9 mouse cellular contexts compared by ENCODE assay signal in genomic region chr5:140610273-140611011, GRCm38 (mm10). TPM values are rescaled to one million over a fixed set of nuclear protein-coding genes. Genes with fewer than 3 reads are reported as not detected.
DNase-seq lines count a peak whose midpoint lies in the region; ATAC-seq lines count a peak whose summit lies in the region.
"Had no signal": no experiment of that assay in that cellular context is flagged by ENCODE, and none has a peak within 500 bp of the region (broad histone marks: within the 10 kb centered on the region; RNA-seq: fewer than 3 reads in every experiment).

No protein-coding gene starts in this region.

- H3K27me3 ChIP-seq in embryonic facial prominence, embryonic 11.5 days (ENCODE audit: control insufficient read depth, insufficient read depth, low read length): peaks cover 62% of the 10 kb centered on the region
- H3K27me3 ChIP-seq in hindbrain, embryonic 15.5 days: peaks cover 9% of the 10 kb centered on the region; the same call in 1 of the 2 replicates
- peaks cover 68% of the 10 kb centered on the region for H3K27me3 ChIP-seq in liver, embryonic 15.5 days
- no peaks in the 10 kb centered on the region; the same call in 1 of the 2 replicates for H3K27me3 ChIP-seq in neural tube, embryonic 12.5 days (replicated peaks)

- H3K4me3 ChIP-seq in embryonic facial prominence, embryonic 11.5 days (ENCODE audit: low read depth, low read length): peak overlapping the region; percentile 57
- H3K4me3 ChIP-seq in hindbrain, embryonic 15.5 days: peak overlapping the region; percentile 55
- H3K4me3 ChIP-seq in liver, embryonic 15.5 days (replicated peaks): peak overlapping the region; percentile 75
- peak overlapping the region; percentile 65 for H3K4me3 ChIP-seq in neural tube, embryonic 12.5 days

- peaks cover 25% of the 10 kb centered on the region for H3K4me1 ChIP-seq in embryonic facial prominence, embryonic 11.5 days (ENCODE audit: control insufficient read depth, insufficient read depth, low read length)
- peaks cover 64% of the 10 kb centered on the region for H3K4me1 ChIP-seq in hindbrain, embryonic 15.5 days (replicated peaks)
- H3K4me1 ChIP-seq in liver, embryonic 15.5 days (replicated peaks): peaks cover 98% of the 10 kb centered on the region
- H3K4me1 ChIP-seq in neural tube, embryonic 12.5 days: peaks cover 82% of the 10 kb centered on the region

- H3K9me3 ChIP-seq in embryonic facial prominence, embryonic 11.5 days (replicated peaks; ENCODE audit: control insufficient read depth, low read length): no peaks in the 10 kb centered on the region
- no peaks in the 10 kb centered on the region for H3K9me3 ChIP-seq in hindbrain, embryonic 15.5 days
- no peaks in the 10 kb centered on the region for H3K9me3 ChIP-seq in liver, embryonic 15.5 days (replicated peaks)
- no peaks in the 10 kb centered on the region for H3K9me3 ChIP-seq in neural tube, embryonic 12.5 days

- H3K36me3 ChIP-seq in embryonic facial prominence, embryonic 11.5 days (replicated peaks; ENCODE audit: control insufficient read depth, insufficient read depth, low read depth, low read length): no peaks in the 10 kb centered on the region
- no peaks in the 10 kb centered on the region for H3K36me3 ChIP-seq in hindbrain, embryonic 15.5 days
- H3K36me3 ChIP-seq in liver, embryonic 15.5 days (replicated peaks): peaks cover 37% of the 10 kb centered on the region
- peaks cover 32% of the 10 kb centered on the region for H3K36me3 ChIP-seq in neural tube, embryonic 12.5 days

- peak overlapping the region; percentile 60 for H3K9ac ChIP-seq in embryonic facial prominence, embryonic 11.5 days (replicated peaks; ENCODE audit: low read length)
- peak overlapping the region; percentile 44 for H3K9ac ChIP-seq in hindbrain, embryonic 15.5 days
- peak overlapping the region; percentile 80 for H3K9ac ChIP-seq in liver, embryonic 15.5 days
- H3K9ac ChIP-seq in neural tube, embryonic 12.5 days: peak overlapping the region; percentile 87

- H3K27ac ChIP-seq in embryonic facial prominence, embryonic 11.5 days (replicated peaks; ENCODE audit: low read depth, low read length): peak overlapping the region; percentile 72
- H3K27ac ChIP-seq in hindbrain, embryonic 15.5 days (replicated peaks): peak overlapping the region; percentile 85
- peak overlapping the region; percentile 80 for H3K27ac ChIP-seq in liver, embryonic 15.5 days (replicated peaks)
- H3K27ac ChIP-seq in neural tube, embryonic 12.5 days: peak overlapping the region; percentile 95

- ATAC-seq in embryonic facial prominence, embryonic 11.5 days (replicated peaks; ENCODE audit: insufficient number of reproducible peaks, low FRiP score, low TSS enrichment, low read depth): 0 out of 2 replicates have a peak, but pooled peaks have one; percentile 6
- no peak for ATAC-seq in hindbrain, embryonic 15.5 days (ENCODE audit: low FRiP score, low read depth)
- no peak for ATAC-seq in liver, embryonic 15.5 days (ENCODE audit: insufficient read depth)
- ATAC-seq in neural tube, embryonic 12.5 days (ENCODE audit: low FRiP score, low read depth): peak; percentile 22

- H3K4me2 ChIP-seq in embryonic facial prominence, embryonic 11.5 days (ENCODE audit: low read depth, low read length): peak overlapping the region; percentile 58
- H3K4me2 ChIP-seq in hindbrain, embryonic 15.5 days: peak overlapping the region; percentile 95
- H3K4me2 ChIP-seq in liver, embryonic 15.5 days: peak overlapping the region; percentile 97
- peak overlapping the region; percentile 80 for H3K4me2 ChIP-seq in neural tube, embryonic 12.5 days (replicated peaks)

- DNase-seq in adrenal gland, adult 2 months: peak; percentile 56
- no peak for DNase-seq in adrenal gland, adult 8-10 months
- DNase-seq in 3T3-L1 (ENCODE audit: low read depth, low spot score): peak; percentile 77
- DNase-seq in embryonic facial prominence, embryonic 11.5 days (ENCODE audit: low spot score): peak; percentile 56
- no peak for DNase-seq in c-Kit-positive CD71-positive TER-119-positive erythroid progenitor cells, embryonic 14.5 days (ENCODE audit: low spot score)

- 1% methylated on average over 30 of the region's 30 CpGs for WGBS in embryonic facial prominence, embryonic 11.5 days
- 5% methylated on average over 27 of the region's 30 CpGs for WGBS in hindbrain, embryonic 15.5 days
- 10% methylated on average over 30 of the region's 30 CpGs for WGBS in liver, embryonic 15.5 days (ENCODE audit: insufficient replicate concordance)
- WGBS in neural tube, embryonic 12.5 days: under 1% methylated on average over 30 of the region's 30 CpGs

RNA-seq across cellular contexts. Expression of gene Lfng, which starts 3.3 kb away (rescaled TPM):
- total RNA-seq in adrenal gland, adult 2 months (2021): 10 to 100 TPM in 1 of 2 experiments, 1 to 10 TPM in 1; 9.5 to 14.5 TPM
- 59.0 and 60.2 TPM in 2 replicates for polyA plus RNA-seq in adrenal gland, adult 2 months (2012; rRNA removed)
- 10 to 100 TPM; 11.6 to 18.9 (median 17.2) TPM for total RNA-seq in adrenal gland, adult 8-10 months (2022)
- polyA plus RNA-seq in embryonic facial prominence, embryonic 11.5 days (2014; fragmentation: Nextera tagmentation; extraction: Ambion mirVana): 13.3 and 13.7 TPM in 2 replicates
- 28.4 and 28.8 TPM in 2 replicates for polyA plus RNA-seq in hindbrain, embryonic 15.5 days (2015; fragmentation: Nextera tagmentation; extraction: Ambion mirVana)
- polyA plus RNA-seq in liver, embryonic 15.5 days (2015; fragmentation: Nextera tagmentation; extraction: Ambion mirVana): 11.0 and 12.9 TPM in 2 replicates
- 30.5 and 34.5 TPM in 2 replicates for polyA plus RNA-seq in neural tube, embryonic 12.5 days (2016; fragmentation: Nextera tagmentation; extraction: Ambion mirVana)

RNA-seq across cellular contexts. Expression of gene Ttyh3, which starts 38.4 kb away (rescaled TPM):
- 10 to 100 TPM; 48.6 to 95.9 TPM for total RNA-seq in adrenal gland, adult 2 months (2021)
- 185 and 217 TPM in 2 replicates for polyA plus RNA-seq in adrenal gland, adult 2 months (2012; rRNA removed)
- 100 to 1,000 TPM in 1 of 4 experiments, 10 to 100 TPM in 3; 49.8 to 100 (median 77.4) TPM for total RNA-seq in adrenal gland, adult 8-10 months (2022)
- 42.5 and 42.8 TPM in 2 replicates for polyA plus RNA-seq in embryonic facial prominence, embryonic 11.5 days (2014; fragmentation: Nextera tagmentation; extraction: Ambion mirVana)
- 84.6 and 85.2 TPM in 2 replicates for polyA plus RNA-seq in hindbrain, embryonic 15.5 days (2015; fragmentation: Nextera tagmentation; extraction: Ambion mirVana)
- polyA plus RNA-seq in liver, embryonic 15.5 days (2015; fragmentation: Nextera tagmentation; extraction: Ambion mirVana): 6.7 and 7.6 TPM in 2 replicates
- 79.6 and 83.3 TPM in 2 replicates for polyA plus RNA-seq in neural tube, embryonic 12.5 days (2016; fragmentation: Nextera tagmentation; extraction: Ambion mirVana)

RNA-seq across cellular contexts. Expression of gene Grifin, which starts 45.6 kb away (rescaled TPM):
- not detected for total RNA-seq in adrenal gland, adult 2 months (2021)
- polyA plus RNA-seq in adrenal gland, adult 2 months (2012; rRNA removed): not detected in 2 replicates
- not detected for total RNA-seq in adrenal gland, adult 8-10 months (2022)
- 0.36 and 0.63 TPM in 2 replicates for polyA plus RNA-seq in embryonic facial prominence, embryonic 11.5 days (2014; fragmentation: Nextera tagmentation; extraction: Ambion mirVana)
- polyA plus RNA-seq in hindbrain, embryonic 15.5 days (2015; fragmentation: Nextera tagmentation; extraction: Ambion mirVana): not detected in 2 replicates
- polyA plus RNA-seq in liver, embryonic 15.5 days (2015; fragmentation: Nextera tagmentation; extraction: Ambion mirVana): 1.4 and 1.9 TPM in 2 replicates
- not detected in 2 replicates for polyA plus RNA-seq in neural tube, embryonic 12.5 days (2016; fragmentation: Nextera tagmentation; extraction: Ambion mirVana)
- polyA plus RNA-seq: gonadal fat pad, adult 2 months had no signal

Comparison
In these comparisons a context has a peak if more than half of its experiments do, and no peak if none do; other contexts are left out.
1. DNase-seq: peak in adrenal gland, adult 2 months (single experiment), 3T3-L1 (single experiment) and embryonic facial prominence, embryonic 11.5 days (single experiment); none in adrenal gland, adult 8-10 months (single experiment) and c-Kit-positive CD71-positive TER-119-positive erythroid progenitor cells, embryonic 14.5 days (single experiment).
2. ATAC-seq: peak in embryonic facial prominence, embryonic 11.5 days (single experiment) and neural tube, embryonic 12.5 days (single experiment); none in hindbrain, embryonic 15.5 days (single experiment) and liver, embryonic 15.5 days (single experiment).
3. Peak in every context shown above with its lines, with median percentiles within 50 percentile points of each other: H3K27ac ChIP-seq, H3K4me2 ChIP-seq, H3K4me3 ChIP-seq and H3K9ac ChIP-seq.